Mouse (Mus musculus) neural tube, embryonic 11.5 days (tissue): ENCODE measurements around the gene Nek4. TPM values are rescaled to one million over a fixed set of nuclear protein-coding genes. Genes with fewer than 3 reads are reported as not detected.

ENCODE experiments used
- ATAC-seq: fragments of 200-750 bp; cut with Nextera tagmentation; 2 replicates; pipeline ENCODE4 v1.8.0; 2017; ENCODE audit warnings: moderate number of reproducible peaks, mild to moderate bottlenecking, moderate TSS enrichment, moderate library complexity; ENCODE audit not compliant: insufficient read depth, low FRiP score, low TSS enrichment
- DNase-seq: peaks from one replicate; pipeline ENCODE4 v3.0.0-alpha.2; 2015; ENCODE audit warnings: low spot score
- H3K27ac ChIP-seq: fragments of 300-500 bp; sonication (generic); 2 replicates; pipeline ENCODE4 v1.5.1; 2014; ENCODE audit warnings: low read depth, mild to moderate bottlenecking, low read length
- H3K27me3 ChIP-seq: fragments of 300-500 bp; sonication (generic); 2 replicates; pipeline ENCODE4 v1.6.1; 2014; ENCODE audit warnings: mild to moderate bottlenecking, low read length, mixed read lengths; ENCODE audit not compliant: control insufficient read depth, insufficient read depth
- H3K36me3 ChIP-seq: fragments of 300-500 bp; sonication (generic); 2 replicates; pipeline ENCODE4 v1.6.1; 2014; ENCODE audit warnings: mild to moderate bottlenecking, low read length, moderate library complexity, mixed read lengths; ENCODE audit not compliant: control insufficient read depth, insufficient read depth
- H3K4me1 ChIP-seq: fragments of 300-500 bp; sonication (generic); 2 replicates; pipeline ENCODE4 v1.6.1; 2014; ENCODE audit warnings: low read length, mixed read lengths; ENCODE audit not compliant: control insufficient read depth, insufficient read depth
- H3K4me2 ChIP-seq: fragments of 300-500 bp; sonication (generic); 2 replicates; pipeline ENCODE4 v1.6.1; 2014; ENCODE audit warnings: low read depth, mild to moderate bottlenecking, moderate library complexity
- H3K4me3 ChIP-seq: fragments of 300-500 bp; sonication (generic); 2 replicates; pipeline ENCODE4 v1.5.1; 2014; ENCODE audit warnings: low read depth, low read length
- H3K9ac ChIP-seq: fragments of 300-500 bp; sonication (generic); 2 replicates; pipeline ENCODE4 v1.6.1; 2014; ENCODE audit warnings: mild to moderate bottlenecking, low read length
- H3K9me3 ChIP-seq: fragments of 300-500 bp; sonication (generic); 2 replicates; pipeline ENCODE4 v1.6.1; 2016; ENCODE audit warnings: low read length; ENCODE audit not compliant: control insufficient read depth
- WGBS: fragments of 180-500 bp; shearing (Covaris S2); extraction: QIAGEN DNeasy Blood & Tissue Kit; methylation state at CpG from one replicate; pipeline ENCODE4 v1.1.7; 2014; 5-methylcytosine and 5-hydroxymethylcytosine counted together
- polyA plus RNA-seq: library from polyadenylated mRNA; unstranded; fragments of >200 nt; fragmentation: Nextera tagmentation; extraction: Ambion mirVana; gene quantifications from 2 replicates; pipeline ENCODE4 v1.2.1, GENCODE M21; 2014

The Nek4 gene
- polyA plus RNA-seq, 1 experiment from 2014 or later: 17.0 TPM

DNA sequence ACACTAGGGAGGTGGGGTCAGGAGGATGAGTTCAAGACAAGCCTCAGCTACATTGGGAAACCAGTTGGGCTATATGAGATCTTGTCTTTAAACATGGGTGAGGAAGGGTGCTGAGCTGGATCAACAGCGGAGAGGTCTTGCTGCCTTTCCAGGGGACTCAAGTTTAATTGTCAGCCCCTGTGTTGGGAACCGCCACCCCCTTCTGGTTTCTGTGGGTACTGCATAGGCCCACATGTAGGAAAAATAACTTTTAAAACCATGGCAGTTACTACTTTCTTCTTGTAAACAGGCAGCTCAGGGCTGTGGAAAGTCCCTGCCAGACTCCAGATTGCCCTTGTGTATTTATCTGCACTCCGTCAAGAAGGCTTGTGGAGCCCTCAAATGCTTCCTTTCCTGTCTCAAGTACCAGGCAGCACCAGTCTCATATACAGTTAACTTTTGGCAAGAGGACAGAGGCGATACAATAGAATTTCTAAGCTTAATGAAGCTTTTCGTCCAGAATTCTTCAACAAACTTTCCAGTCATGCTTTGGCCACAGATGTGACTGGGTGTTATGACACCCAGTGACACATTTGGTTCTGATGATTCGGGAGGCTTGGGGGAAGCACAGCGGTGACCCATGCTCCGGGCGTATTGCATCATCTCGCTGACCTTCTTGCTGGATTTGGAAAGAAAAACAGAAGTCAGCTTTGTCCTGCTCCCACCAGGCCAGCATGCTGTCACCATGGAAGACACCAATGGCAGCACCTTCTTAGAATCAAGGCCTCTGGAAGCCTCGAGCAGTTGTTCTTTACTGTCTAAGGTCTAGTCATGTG lies 7.1 kb upstream of the Nek4 start:
- no peak overlapping the region for H3K4me2 ChIP-seq
- no peak overlapping the region for H3K4me3 ChIP-seq
- DNase-seq (peak; percentile 60), ATAC-seq (no peak)
- no peak overlapping the region for H3K9ac ChIP-seq
- no peaks in the 10 kb centered on the region for H3K9me3 ChIP-seq
- H3K27me3 ChIP-seq: no peaks in the 10 kb centered on the region
- H3K36me3 ChIP-seq: no peaks in the 10 kb centered on the region
- H3K4me1 ChIP-seq: no peaks in the 10 kb centered on the region
- 71% methylated on average over 11 of the region's 11 CpGs for WGBS
- H3K27ac ChIP-seq: no peak overlapping the region

DNA sequence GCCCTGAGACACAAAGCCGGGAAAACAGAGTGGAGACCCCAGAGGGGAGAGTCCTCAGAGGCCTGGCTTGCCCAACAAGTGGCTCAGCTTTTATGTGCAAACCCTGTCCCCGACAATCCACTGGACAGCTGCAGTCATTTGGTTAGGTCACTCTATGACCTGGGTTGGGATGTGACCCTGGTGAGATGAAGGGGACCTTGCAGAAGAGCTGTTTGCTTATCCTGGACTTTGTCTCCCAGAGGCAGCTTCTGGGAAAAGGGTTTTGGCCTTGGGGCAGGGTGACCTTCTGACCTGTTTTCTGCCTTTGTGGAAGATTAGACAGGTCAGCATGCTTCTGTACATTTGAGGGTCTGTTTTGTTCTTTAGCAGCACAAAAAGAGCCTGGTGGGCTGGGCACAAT lies 6.4 kb upstream of the Nek4 start:
- H3K9me3 ChIP-seq: no peaks in the 10 kb centered on the region
- no peak for ATAC-seq
- DNase-seq: no peak
- no peak overlapping the region for H3K4me2 ChIP-seq
- H3K27ac ChIP-seq: no peak overlapping the region
- H3K27me3 ChIP-seq: no peaks in the 10 kb centered on the region
- H3K36me3 ChIP-seq: no peaks in the 10 kb centered on the region
- no peak overlapping the region for H3K9ac ChIP-seq
- H3K4me3 ChIP-seq: no peak overlapping the region
- WGBS: 70% methylated on average over 2 of the region's 2 CpGs
- no peaks in the 10 kb centered on the region for H3K4me1 ChIP-seq

DNA sequence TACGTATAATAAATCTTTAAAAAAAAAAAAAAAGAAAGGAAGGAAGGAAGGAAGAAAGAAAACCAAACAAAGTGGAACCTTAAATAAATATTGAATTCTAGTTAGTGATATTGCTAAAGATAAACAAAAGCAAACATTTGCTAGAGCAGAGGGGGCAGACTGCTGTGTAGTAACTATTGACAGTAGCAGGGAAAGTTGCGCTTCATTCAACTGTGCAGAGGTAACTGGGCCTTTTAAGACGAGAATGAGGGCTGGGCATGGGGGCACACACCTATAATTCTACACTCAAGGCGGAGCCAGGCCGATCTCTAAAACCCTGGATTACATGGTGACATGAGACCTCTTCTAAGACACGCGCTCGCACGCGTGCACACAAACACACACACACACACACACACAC lies 1.2 kb upstream of the Nek4 start:
- 94% methylated on average over 10 of the region's 10 CpGs for WGBS
- Histone ChIP-seq H3K4me1 (0 out of 2 replicates have a peak, but pooled peaks cover 4% of the 10 kb centered on the region), H3K4me3 (no peak overlapping the region), H3K9ac (no peak overlapping the region), H3K9me3 (no peaks in the 10 kb centered on the region), H3K36me3 (no peaks in the 10 kb centered on the region), H3K27me3 (no peaks in the 10 kb centered on the region), H3K4me2 (no peak overlapping the region), H3K27ac (no peak overlapping the region)
- no peak for ATAC-seq
- DNase-seq: no peak

DNA sequence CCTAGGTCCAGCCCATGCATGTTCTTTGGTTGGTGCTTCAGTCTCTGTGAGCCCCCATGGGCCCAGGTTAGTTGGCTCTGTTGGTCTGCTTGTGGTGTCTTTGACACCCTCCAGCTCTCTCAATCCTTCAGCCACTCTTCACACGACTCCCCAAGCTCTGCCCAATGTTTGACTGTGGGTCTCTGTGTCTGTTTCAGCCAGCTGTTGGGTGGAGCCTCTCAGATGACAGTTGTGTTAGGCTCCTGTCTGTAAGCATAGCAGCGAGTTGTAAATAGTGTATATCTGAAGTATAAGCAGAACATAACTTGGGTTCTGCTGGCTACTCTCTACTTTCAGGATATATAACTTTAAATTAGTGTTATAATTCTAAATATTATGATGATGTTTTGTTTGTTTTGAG lies 7.3 kb downstream of the Nek4 start:
- DNase-seq (no peak), ATAC-seq (no peak)
- Histone ChIP-seq H3K27ac (no peak overlapping the region), H3K9me3 (no peaks in the 10 kb centered on the region), H3K36me3 (no peaks in the 10 kb centered on the region), H3K4me1 (no peaks in the 10 kb centered on the region), H3K9ac (no peak overlapping the region), H3K27me3 (no peaks in the 10 kb centered on the region), H3K4me3 (no peak overlapping the region), H3K4me2 (no peak overlapping the region)
- 84% methylated on average over 2 of the region's 2 CpGs for WGBS

DNA sequence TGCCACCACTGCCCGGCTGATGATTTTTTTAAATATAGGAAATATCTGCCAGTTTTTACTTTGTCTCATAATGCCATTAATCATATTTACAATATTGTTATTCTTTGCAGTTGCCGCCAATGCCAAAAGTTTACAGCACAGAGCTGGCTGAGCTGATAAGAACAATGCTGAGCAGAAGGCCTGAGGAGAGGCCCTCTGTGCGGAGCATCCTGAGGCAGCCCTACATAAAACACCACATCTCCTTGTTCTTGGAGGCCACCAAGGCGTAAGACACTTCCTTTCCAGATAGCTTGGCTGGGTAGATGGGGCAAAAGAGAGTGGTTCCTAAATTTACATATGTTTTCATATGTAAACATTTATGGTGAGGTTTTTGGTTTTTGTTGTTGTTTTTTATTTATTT lies 7.9 kb downstream of the Nek4 start:
- no peak overlapping the region for H3K4me3 ChIP-seq
- H3K36me3 ChIP-seq: no peaks in the 10 kb centered on the region
- H3K27me3 ChIP-seq: no peaks in the 10 kb centered on the region
- no peaks in the 10 kb centered on the region for H3K9me3 ChIP-seq
- H3K9ac ChIP-seq: no peak overlapping the region
- H3K4me1 ChIP-seq: no peaks in the 10 kb centered on the region
- DNase-seq (no peak), ATAC-seq (no peak)
- 95% methylated on average over 4 of the region's 4 CpGs for WGBS
- no peak overlapping the region for H3K27ac ChIP-seq
- H3K4me2 ChIP-seq: no peak overlapping the region

DNA sequence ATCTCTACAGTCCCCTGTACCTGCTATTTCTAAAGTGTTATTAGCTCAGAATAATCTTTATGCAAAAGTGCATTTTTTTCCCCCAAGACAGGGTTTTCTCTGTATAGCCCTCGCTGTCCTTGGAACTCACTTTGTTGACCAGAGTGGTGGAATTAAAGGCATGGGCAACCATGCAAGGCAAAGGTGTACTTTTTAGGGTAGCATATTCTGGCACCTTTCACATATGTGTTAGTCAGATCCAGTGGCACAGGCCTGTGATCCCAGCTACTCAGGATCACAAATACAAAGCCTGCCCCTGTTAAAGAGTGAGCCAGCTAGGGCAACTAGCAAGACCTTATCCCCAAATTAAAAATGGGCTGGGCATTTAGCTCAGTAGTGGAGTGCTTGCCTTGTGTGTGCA lies 9.2 kb downstream of the Nek4 start:
- Histone ChIP-seq H3K27me3 (no peaks in the 10 kb centered on the region), H3K4me3 (no peak overlapping the region), H3K9ac (no peak overlapping the region), H3K4me1 (no peaks in the 10 kb centered on the region), H3K27ac (no peak overlapping the region), H3K4me2 (no peak overlapping the region), H3K36me3 (no peaks in the 10 kb centered on the region), H3K9me3 (no peaks in the 10 kb centered on the region)
- 86% methylated on average over 1 of the region's 1 CpGs for WGBS
- ATAC-seq (no peak), DNase-seq (no peak)

DNA sequence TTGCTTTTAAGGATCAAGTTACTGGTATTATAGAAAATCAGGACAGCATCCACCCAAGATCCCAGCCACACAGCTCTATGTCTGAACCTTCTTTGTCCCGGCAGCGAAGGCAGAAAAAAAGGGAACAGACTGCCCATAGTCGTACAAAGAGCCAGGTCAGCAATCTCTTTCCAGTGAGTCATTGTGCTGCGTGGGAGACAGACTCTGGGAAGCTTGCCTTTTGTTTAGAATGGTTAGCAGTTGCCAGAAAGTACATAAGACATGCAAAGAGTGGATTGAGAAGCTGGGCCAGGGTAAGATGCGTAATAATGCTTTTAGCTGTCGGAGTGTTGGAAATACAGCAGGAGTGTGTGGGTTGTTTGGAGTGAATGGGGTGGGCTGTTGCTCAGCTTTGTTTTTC lies 23.0 kb downstream of the Nek4 start:
- Histone ChIP-seq H3K27ac (0 out of 2 replicates have a peak overlapping the region, but pooled peaks have one; percentile 17), H3K36me3 (no peaks in the 10 kb centered on the region), H3K27me3 (no peaks in the 10 kb centered on the region), H3K9me3 (no peaks in the 10 kb centered on the region), H3K4me1 (no peaks in the 10 kb centered on the region), H3K9ac (no peak overlapping the region), H3K4me2 (no peak overlapping the region), H3K4me3 (no peak overlapping the region)
- ATAC-seq (no peak), DNase-seq (no peak)
- 64% methylated on average over 6 of the region's 6 CpGs for WGBS

DNA sequence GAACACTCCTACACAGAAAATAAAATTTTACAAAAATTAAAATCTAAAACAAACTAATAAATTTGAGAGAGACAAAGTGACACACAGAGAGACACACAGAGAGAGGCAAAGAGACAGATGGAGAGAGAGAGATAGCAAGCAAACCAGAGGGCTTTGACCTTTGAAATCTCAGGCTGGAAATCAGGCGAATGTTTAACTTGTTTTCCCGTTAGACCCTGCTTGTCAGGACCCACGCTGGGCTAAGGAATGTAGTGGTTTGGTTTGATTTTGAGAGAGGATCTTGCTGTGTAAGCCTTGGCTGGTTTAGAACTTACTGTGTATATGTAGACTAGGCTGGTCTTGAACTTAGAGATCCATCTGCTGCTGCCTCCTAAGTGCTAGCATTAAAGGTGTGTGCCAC lies 25.0 kb downstream of the Nek4 start:
- WGBS: 80% methylated on average over 3 of the region's 3 CpGs
- Histone ChIP-seq H3K4me3 (no peak overlapping the region), H3K36me3 (peaks cover 2% of the 10 kb centered on the region; the same call in 1 of the 2 replicates), H3K27ac (no peak overlapping the region), H3K27me3 (no peaks in the 10 kb centered on the region), H3K4me2 (no peak overlapping the region), H3K9ac (no peak overlapping the region), H3K4me1 (no peaks in the 10 kb centered on the region), H3K9me3 (no peaks in the 10 kb centered on the region)
- no peak for ATAC-seq
- DNase-seq: no peak

DNA sequence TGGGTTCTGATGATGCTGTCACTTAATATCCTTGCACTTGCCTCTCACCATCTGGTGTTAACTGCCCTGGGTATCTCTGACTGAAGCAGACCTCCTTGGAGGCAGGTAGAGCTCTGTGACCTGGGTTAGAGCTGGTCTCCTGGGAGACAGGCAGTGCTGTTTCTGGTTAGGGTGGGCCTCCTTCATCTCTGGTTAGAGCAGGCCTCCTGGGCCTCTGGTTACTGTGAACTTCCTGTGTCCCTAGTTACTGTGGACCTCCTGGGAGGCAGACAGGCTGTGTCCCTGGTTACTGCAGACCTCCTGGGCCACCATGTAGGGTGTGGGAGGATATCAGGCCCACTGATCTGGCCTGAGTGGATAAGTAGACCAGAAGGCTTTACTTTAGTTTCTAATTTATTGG lies 45.2 kb downstream of the Nek4 start:
- DNase-seq (no peak), ATAC-seq (no peak)
- no peak overlapping the region for H3K9ac ChIP-seq
- peaks cover 6% of the 10 kb centered on the region; the same call in 1 of the 2 replicates for H3K4me1 ChIP-seq
- no peaks in the 10 kb centered on the region for H3K9me3 ChIP-seq
- H3K27ac ChIP-seq: no peak overlapping the region
- no peaks in the 10 kb centered on the region for H3K27me3 ChIP-seq
- H3K36me3 ChIP-seq: no peaks in the 10 kb centered on the region
- H3K4me3 ChIP-seq: no peak overlapping the region
- H3K4me2 ChIP-seq: no peak overlapping the region
